Mouse (Mus musculus) stomach, embryonic 14.5 days (tissue): ENCODE data around the gene Srebf2. TPM values are rescaled to one million over a fixed set of nuclear protein-coding genes. Genes with fewer than 3 reads are reported as not detected.

Experiments
- ATAC-seq: fragments of 200-750 bp; cut with Nextera tagmentation; 2 replicates; pipeline ENCODE4 v1.8.0; 2017; ENCODE audit warnings: low read depth, moderate TSS enrichment; ENCODE audit not compliant: insufficient number of reproducible peaks, insufficient read depth, low FRiP score
- H3K27ac ChIP-seq: fragments of 300-500 bp; sonication (generic); 2 replicates; pipeline ENCODE4 v1.5.1; 2014; ENCODE audit warnings: mild to moderate bottlenecking, low read length, moderate library complexity, mixed read lengths
- H3K27me3 ChIP-seq: fragments of 300-500 bp; sonication (generic); 2 replicates; pipeline ENCODE4 v1.6.1; 2014; ENCODE audit warnings: low read length, control low read depth, mixed read lengths; ENCODE audit not compliant: control insufficient read depth, insufficient read depth
- H3K36me3 ChIP-seq: fragments of 300-500 bp; sonication (generic); 2 replicates; pipeline ENCODE4 v1.6.1; 2014; ENCODE audit warnings: mild to moderate bottlenecking, control low read depth, low read length, moderate library complexity, mixed read lengths; ENCODE audit not compliant: control insufficient read depth, insufficient read depth
- H3K4me1 ChIP-seq: fragments of 300-500 bp; sonication (generic); 2 replicates; pipeline ENCODE4 v1.6.1; 2014; ENCODE audit warnings: low read length, control low read depth, mixed read lengths; ENCODE audit not compliant: control insufficient read depth, insufficient read depth
- H3K4me2 ChIP-seq: fragments of 300-500 bp; sonication (generic); replicated peaks from 2 replicates; pipeline ENCODE4 v1.6.1; 2014; ENCODE audit warnings: low read depth, low read length, control low read depth
- H3K4me3 ChIP-seq: fragments of 300-500 bp; sonication (generic); 2 replicates; pipeline ENCODE4 v1.5.1; 2014; ENCODE audit warnings: low read depth, low read length, control low read depth
- H3K9ac ChIP-seq: fragments of 300-500 bp; sonication (generic); replicated peaks from 2 replicates; pipeline ENCODE4 v1.6.1; 2014; ENCODE audit warnings: low read depth, mild to moderate bottlenecking, control low read depth, low read length, moderate library complexity, mixed read lengths
- H3K9me3 ChIP-seq: fragments of 300-500 bp; sonication (generic); 2 replicates; pipeline ENCODE4 v1.6.1; 2016; ENCODE audit warnings: low read depth, low read length, control low read depth; ENCODE audit not compliant: control insufficient read depth
- WGBS: fragments of 180-500 bp; shearing (Covaris S2); extraction: QIAGEN DNeasy Blood & Tissue Kit; methylation state at CpG from one replicate; pipeline ENCODE4 v1.1.7; 2014; 5-methylcytosine and 5-hydroxymethylcytosine counted together
- polyA plus RNA-seq: library from polyadenylated mRNA; unstranded; fragments of >200 nt; fragmentation: Nextera tagmentation; extraction: Ambion mirVana; gene quantifications from 2 replicates; pipeline ENCODE4 v1.2.1, GENCODE M21; 2014

Srebf2 gene
- polyA plus RNA-seq, 1 experiment from 2014 or later = 128 TPM

DNA sequence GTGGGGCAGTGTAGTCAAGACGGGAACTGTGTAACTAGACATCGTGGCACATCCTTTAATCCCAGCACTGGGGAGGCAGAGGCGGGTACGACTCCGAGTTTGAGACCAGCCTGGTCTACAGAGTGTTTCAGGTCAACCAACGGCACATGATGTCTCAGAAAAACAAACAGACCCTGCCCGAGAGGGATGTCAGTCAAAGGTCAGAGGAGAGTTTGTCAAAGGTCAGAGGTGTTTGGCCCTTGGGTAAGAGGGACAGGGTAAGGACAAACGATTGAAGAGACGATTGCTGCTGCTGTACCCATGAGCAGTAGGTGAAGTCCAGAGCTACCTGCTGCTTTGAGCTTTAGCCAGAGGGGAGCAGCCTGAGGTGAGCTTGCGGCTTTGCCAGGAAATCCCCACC is 36.6 kb downstream of the Srebf2 start:
- Histone ChIP-seq H3K27me3 (no peaks in the 10 kb centered on the region), H3K36me3 (peaks cover 97% of the 10 kb centered on the region), H3K4me3 (no peak overlapping the region), H3K9me3 (peaks cover 7% of the 10 kb centered on the region; the same call in 1 of the 2 replicates), H3K27ac (no peak overlapping the region), H3K4me1 (no peaks in the 10 kb centered on the region), H3K9ac (no peak overlapping the region), H3K4me2 (no peak overlapping the region)
- ATAC-seq = no peak
- 59% methylated on average over 10 of the region's 10 CpGs for WGBS

DNA sequence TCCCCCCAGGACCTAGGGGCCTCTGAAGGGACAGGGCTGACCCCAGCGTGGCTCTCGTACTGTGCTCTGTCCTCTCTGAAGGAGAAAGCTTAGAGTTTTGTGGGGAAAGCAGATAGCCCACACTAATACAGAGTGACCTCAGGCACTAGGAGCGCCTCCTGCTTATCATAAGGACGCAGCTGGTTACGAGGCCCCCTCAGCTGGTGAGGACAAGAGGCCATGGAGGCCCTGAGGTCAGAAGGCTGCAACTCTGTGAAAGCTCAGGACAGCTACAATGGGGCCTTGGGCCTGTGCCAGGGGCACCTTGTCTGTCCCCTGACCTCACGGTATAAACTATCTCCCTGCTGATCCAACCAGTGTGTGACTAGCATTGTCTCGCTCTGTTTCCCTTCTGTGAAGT is 37.2 kb downstream of the Srebf2 start:
- H3K4me1 ChIP-seq = no peaks in the 10 kb centered on the region
- 70% methylated on average over 7 of the region's 7 CpGs for WGBS
- H3K9me3 ChIP-seq = peaks cover 7% of the 10 kb centered on the region; the same call in 1 of the 2 replicates
- H3K27ac ChIP-seq = no peak overlapping the region
- peak; percentile 73; the same call in 1 of the 2 replicates for ATAC-seq
- H3K27me3 ChIP-seq = no peaks in the 10 kb centered on the region
- H3K36me3 ChIP-seq = peaks cover 96% of the 10 kb centered on the region
- H3K4me2 ChIP-seq = no peak overlapping the region
- H3K4me3 ChIP-seq = no peak overlapping the region
- no peak overlapping the region for H3K9ac ChIP-seq

DNA sequence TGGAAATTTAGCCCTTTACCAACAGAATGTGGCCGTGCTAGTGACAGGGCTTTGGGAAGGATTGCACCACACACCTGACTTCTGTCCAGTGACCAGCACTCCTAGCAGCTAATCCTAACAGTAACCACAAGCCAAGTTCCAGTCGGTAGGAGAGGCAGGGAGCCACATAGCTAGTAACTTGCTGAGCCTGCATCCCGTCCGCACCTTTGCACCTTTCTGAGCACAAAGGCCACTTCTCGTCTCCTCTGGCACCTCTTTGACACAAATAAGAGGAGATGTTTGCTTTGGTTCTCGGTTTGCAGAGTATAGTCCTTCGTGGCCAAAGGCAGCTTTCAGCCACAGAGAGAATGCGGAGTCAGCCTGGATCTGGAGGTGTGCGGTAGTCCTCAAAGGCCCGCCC is 37.7 kb downstream of the Srebf2 start:
- no peak overlapping the region for H3K9ac ChIP-seq
- no peak overlapping the region for H3K4me2 ChIP-seq
- no peak overlapping the region for H3K27ac ChIP-seq
- no peak for ATAC-seq
- H3K4me3 ChIP-seq = no peak overlapping the region
- WGBS = 78% methylated on average over 10 of the region's 10 CpGs
- H3K9me3 ChIP-seq = peaks cover 7% of the 10 kb centered on the region; the same call in 1 of the 2 replicates
- no peaks in the 10 kb centered on the region for H3K27me3 ChIP-seq
- peaks cover 96% of the 10 kb centered on the region for H3K36me3 ChIP-seq
- no peaks in the 10 kb centered on the region for H3K4me1 ChIP-seq

DNA sequence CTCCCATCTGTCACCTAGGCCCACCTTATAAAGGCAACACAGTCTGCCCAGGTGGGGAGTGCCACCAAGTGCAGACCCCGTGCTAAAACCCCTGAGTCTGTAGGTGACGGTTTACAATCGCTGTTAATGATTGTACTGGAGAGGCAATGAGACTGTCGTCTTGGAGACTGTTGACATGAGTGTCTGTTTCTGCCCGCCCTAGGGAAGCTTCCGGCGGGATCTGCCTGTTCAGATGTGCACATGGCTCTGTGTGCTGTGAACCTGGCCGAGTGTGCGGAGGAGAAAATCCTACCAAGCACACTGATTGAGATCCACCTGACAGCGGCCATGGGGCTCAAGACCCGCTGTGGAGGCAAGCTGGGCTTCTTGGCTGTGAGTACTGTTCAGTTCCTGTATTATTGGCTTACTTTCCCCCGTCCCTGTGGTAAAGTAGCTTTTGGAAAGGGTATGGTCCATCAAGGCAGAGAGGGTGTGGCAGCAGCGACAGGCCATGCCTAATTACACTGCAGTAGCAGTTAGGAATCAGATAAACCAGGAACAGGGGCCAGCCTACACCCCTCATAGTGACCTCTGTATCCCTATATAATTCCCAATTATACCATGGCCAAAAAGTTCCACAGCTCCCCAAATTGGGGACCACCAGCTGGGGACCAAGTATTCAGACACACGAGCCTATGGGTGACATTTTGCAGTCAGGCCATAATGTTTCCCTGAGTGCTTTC is 38.2 kb downstream of the Srebf2 start:
- no peaks in the 10 kb centered on the region for H3K27me3 ChIP-seq
- H3K9ac ChIP-seq = no peak overlapping the region
- ATAC-seq = no peak
- no peak overlapping the region for H3K4me3 ChIP-seq
- WGBS = 79% methylated on average over 14 of the region's 14 CpGs
- no peaks in the 10 kb centered on the region for H3K4me1 ChIP-seq
- peaks cover 7% of the 10 kb centered on the region; the same call in 1 of the 2 replicates for H3K9me3 ChIP-seq
- peaks cover 93% of the 10 kb centered on the region for H3K36me3 ChIP-seq
- no peak overlapping the region for H3K27ac ChIP-seq
- no peak overlapping the region for H3K4me2 ChIP-seq

DNA sequence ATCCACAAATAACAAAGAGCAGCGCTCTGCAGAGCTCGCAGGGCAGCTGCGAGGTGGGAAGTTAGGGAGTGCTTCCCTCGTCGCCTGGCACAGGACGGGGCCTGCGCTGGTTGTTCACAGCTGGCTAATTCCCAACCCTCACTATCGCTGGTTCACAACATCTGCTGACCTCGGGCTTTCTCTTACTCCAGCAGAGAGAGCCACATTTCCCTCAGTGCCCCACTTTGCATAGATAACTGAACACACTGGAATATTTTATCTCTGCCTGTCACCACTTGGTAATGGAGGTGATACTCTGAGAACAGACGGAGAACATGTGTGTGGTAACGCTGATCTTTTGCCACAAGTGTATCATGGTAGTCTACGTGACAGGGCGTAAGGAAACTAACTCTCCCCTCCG is 39.1 kb downstream of the Srebf2 start:
- Histone ChIP-seq H3K4me2 (no peak overlapping the region), H3K36me3 (peaks cover 88% of the 10 kb centered on the region), H3K4me1 (no peaks in the 10 kb centered on the region), H3K9me3 (peaks cover 7% of the 10 kb centered on the region; the same call in 1 of the 2 replicates), H3K9ac (no peak overlapping the region), H3K27me3 (no peaks in the 10 kb centered on the region), H3K4me3 (no peak overlapping the region), H3K27ac (no peak overlapping the region)
- ATAC-seq = no peak; the same call in 1 of the 2 replicates
- 66% methylated on average over 14 of the region's 14 CpGs for WGBS

DNA sequence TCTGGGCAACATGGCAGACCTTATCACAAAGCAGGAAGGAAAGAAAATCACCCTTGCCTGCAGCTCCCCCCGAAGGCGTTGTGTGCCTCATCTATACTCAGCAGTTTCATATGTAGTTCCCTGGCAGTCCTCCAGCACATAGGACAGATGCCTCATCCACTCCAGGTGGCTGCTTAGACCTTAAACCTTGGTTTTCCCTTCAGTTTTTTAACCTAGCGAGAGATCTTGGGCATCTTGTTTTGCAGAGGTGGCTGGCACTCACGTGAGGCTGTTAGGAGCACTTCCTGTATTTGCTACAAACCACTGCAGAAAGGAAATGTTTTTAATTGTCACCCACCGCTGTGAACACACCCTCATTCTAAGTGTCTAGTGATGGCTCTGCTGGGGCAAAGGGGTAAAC is 40.0 kb downstream of the Srebf2 start:
- Histone ChIP-seq H3K4me2 (no peak overlapping the region), H3K9ac (no peak overlapping the region), H3K27ac (no peak overlapping the region), H3K4me1 (no peaks in the 10 kb centered on the region), H3K27me3 (no peaks in the 10 kb centered on the region), H3K4me3 (no peak overlapping the region), H3K36me3 (peaks cover 88% of the 10 kb centered on the region), H3K9me3 (peaks cover 5% of the 10 kb centered on the region; the same call in 1 of the 2 replicates)
- ATAC-seq = no peak
- 88% methylated on average over 5 of the region's 5 CpGs for WGBS

DNA sequence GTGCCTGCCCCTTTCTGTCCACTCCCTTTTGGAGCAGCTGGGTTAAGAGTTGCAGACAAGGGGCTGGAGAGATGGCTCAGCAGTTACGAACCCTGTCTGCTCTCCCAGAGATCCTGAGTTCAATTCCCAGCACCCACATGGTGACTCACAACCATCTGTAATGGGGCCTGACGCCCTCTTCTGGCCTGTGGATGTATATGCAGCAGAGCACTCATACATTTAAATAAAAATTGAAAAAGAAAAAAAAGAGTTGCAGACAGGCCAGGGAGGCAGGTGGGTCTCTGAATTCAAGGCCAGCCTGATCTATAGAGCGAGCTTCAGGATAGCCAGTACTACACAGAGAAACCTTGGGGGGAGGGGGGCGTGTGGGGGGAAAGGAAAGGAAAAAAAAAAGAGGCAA is 40.4 kb downstream of the Srebf2 start:
- H3K9ac ChIP-seq = no peak overlapping the region
- no peak overlapping the region for H3K4me3 ChIP-seq
- H3K4me1 ChIP-seq = no peaks in the 10 kb centered on the region
- 86% methylated on average over 4 of the region's 4 CpGs for WGBS
- no peak for ATAC-seq
- H3K9me3 ChIP-seq = peaks cover under 1% of the 10 kb centered on the region; the same call in 1 of the 2 replicates
- no peak overlapping the region for H3K27ac ChIP-seq
- H3K27me3 ChIP-seq = no peaks in the 10 kb centered on the region
- no peak overlapping the region for H3K4me2 ChIP-seq
- H3K36me3 ChIP-seq = peaks cover 88% of the 10 kb centered on the region

DNA sequence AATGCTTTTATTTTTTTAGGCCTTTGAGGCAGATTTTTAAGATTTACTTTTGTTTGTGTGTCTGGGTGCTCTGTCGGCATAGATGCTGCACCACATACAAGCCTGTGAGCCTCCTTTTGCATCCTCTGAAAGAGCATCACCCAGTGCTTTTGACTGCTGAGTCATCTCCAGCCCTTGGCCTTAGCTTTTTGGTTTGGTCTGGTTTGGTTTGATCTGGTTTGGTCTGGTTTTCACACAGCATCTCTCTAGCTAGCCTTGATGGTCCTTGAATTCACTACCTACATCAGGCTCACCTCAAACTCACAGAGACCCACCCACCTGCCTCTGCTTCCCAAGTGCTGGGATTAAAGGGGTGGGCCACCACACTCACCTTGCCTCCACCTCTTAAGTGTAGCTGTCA is 40.9 kb downstream of the Srebf2 start:
- Histone ChIP-seq H3K9ac (no peak overlapping the region), H3K4me2 (no peak overlapping the region), H3K4me1 (no peaks in the 10 kb centered on the region), H3K9me3 (no peaks in the 10 kb centered on the region), H3K27ac (no peak overlapping the region), H3K4me3 (no peak overlapping the region), H3K27me3 (no peaks in the 10 kb centered on the region), H3K36me3 (peaks cover 90% of the 10 kb centered on the region)
- no peak for ATAC-seq
- 100% methylated on average over 1 of the region's 1 CpGs for WGBS
